Mouse (Mus musculus) spleen, adult 2 months (tissue): ENCODE data around the gene Gm10644. TPM values are rescaled to one million over a fixed set of nuclear protein-coding genes. Genes with fewer than 3 reads are reported as not detected.
A peak's percentile ranks its signal among the peaks of the same experiment; 100 is the strongest.

ENCODE experiments used
- DNase-seq, 2 experiments: peaks; one replicate each; pipeline versions ENCODE4 v3.0.0 to v3.0.0-alpha.2; 2012 to 2021; ENCODE audit warnings: low spot score in 2 of 2, low read depth in 1 of 2
- H3K27ac ChIP-seq: fragments of 200-500 bp; 2 replicates; pipeline ENCODE4 v1.5.1; 2012; ENCODE audit warnings: low read length, inconsistent platforms; ENCODE audit not compliant: insufficient read depth
- H3K27me3 ChIP-seq: fragments of 200-500 bp; 2 replicates; pipeline ENCODE4 v1.6.1; 2012; ENCODE audit warnings: mild to moderate bottlenecking, moderate library complexity, low read length, inconsistent platforms; ENCODE audit not compliant: control insufficient read depth, insufficient read depth
- H3K36me3 ChIP-seq: fragments of 200-500 bp; 2 replicates; pipeline ENCODE4 v1.6.1; 2012; ENCODE audit warnings: mild to moderate bottlenecking, low read length, inconsistent platforms; ENCODE audit not compliant: control insufficient read depth, insufficient read depth
- H3K4me1 ChIP-seq: fragments of 200-500 bp; 2 replicates; pipeline ENCODE4 v1.6.1; 2011; ENCODE audit warnings: inconsistent platforms; ENCODE audit not compliant: control insufficient read depth, insufficient read depth, insufficient read length
- H3K4me3 ChIP-seq: fragments of 200-500 bp; 2 replicates; pipeline ENCODE4 v1.5.1; 2011; ENCODE audit warnings: mild to moderate bottlenecking, inconsistent platforms; ENCODE audit not compliant: insufficient read depth, insufficient read length; ENCODE audit errors: extremely low read depth
- CTCF ChIP-seq: fragments of 200-500 bp; IDR thresholded peaks from 2 replicates; pipeline ENCODE4 v1.5.1; 2011; ENCODE audit warnings: mild to moderate bottlenecking, inconsistent platforms; ENCODE audit not compliant: insufficient read depth, insufficient read length, insufficient replicate concordance; ENCODE audit errors: extremely low read depth
- POLR2A ChIP-seq: fragments of 200-500 bp; IDR thresholded peaks from 2 replicates; pipeline ENCODE4 v1.6.1; 2011; ENCODE audit warnings: low read depth, low read length, inconsistent platforms
- WGBS: fragments of 180-500 bp; shearing (Covaris S2); methylation state at CpG from one replicate; pipeline ENCODE4 v1.1.7; 2018; 5-methylcytosine and 5-hydroxymethylcytosine counted together
- polyA plus RNA-seq: library from polyadenylated mRNA; depleted of rRNA; stranded (reverse); fragments of >200 nt; gene quantifications from 2 replicates; pipeline ENCODE4 v1.2.3, GENCODE M21; 2012; rRNA removed

Gm10644 gene
- polyA plus RNA-seq, 1 experiment = 1.3 TPM

- H3K27ac ChIP-seq = no peak overlapping the region
- TF ChIP-seq CTCF (no peak), POLR2A (no peak)
- no peak overlapping the region for H3K4me3 ChIP-seq
- H3K27me3 ChIP-seq = peaks cover 6% of the 10 kb centered on the region; the same call in 1 of the 2 replicates
- no peak for DNase-seq
- peaks cover 2% of the 10 kb centered on the region for H3K4me1 ChIP-seq
- no peaks in the 10 kb centered on the region for H3K36me3 ChIP-seq
- WGBS = 32% methylated on average over 10 of the region's 10 CpGs
Observed at GRCm38 (mm10) chr8:83898456-83898855, 56.5 kb downstream of the Gm10644 start.

- WGBS = 21% methylated on average over 26 of the region's 26 CpGs
- Histone ChIP-seq H3K36me3 (no peaks in the 10 kb centered on the region), H3K4me1 (peaks cover 2% of the 10 kb centered on the region), H3K4me3 (no peak overlapping the region), H3K27ac (no peak overlapping the region), H3K27me3 (peaks cover 6% of the 10 kb centered on the region; the same call in 1 of the 2 replicates)
- TF ChIP-seq CTCF (peak; percentile 66; the same call in 1 of the 2 replicates), POLR2A (no peak)
- DNase-seq = peak in 1 of 2 experiments; percentile 34
Observed at GRCm38 (mm10) chr8:83897211-83897610, 57.8 kb downstream of the Gm10644 start.

GRCm38 (mm10) chr8:83896461-83896860 lies 58.5 kb downstream of the Gm10644 start:
- H3K4me1 ChIP-seq = peaks cover 2% of the 10 kb centered on the region
- no peak overlapping the region for H3K4me3 ChIP-seq
- WGBS = 84% methylated on average over 7 of the region's 7 CpGs
- no peak for TF ChIP-seq CTCF
- TF ChIP-seq POLR2A = no peak
- DNase-seq = no peak
- no peaks in the 10 kb centered on the region for H3K36me3 ChIP-seq
- no peak overlapping the region for H3K27ac ChIP-seq
- H3K27me3 ChIP-seq = peaks cover 6% of the 10 kb centered on the region; the same call in 1 of the 2 replicates

- Histone ChIP-seq H3K36me3 (no peaks in the 10 kb centered on the region), H3K4me1 (peaks cover 2% of the 10 kb centered on the region), H3K27ac (no peak overlapping the region), H3K27me3 (peaks cover 6% of the 10 kb centered on the region; the same call in 1 of the 2 replicates), H3K4me3 (no peak overlapping the region)
- 14% methylated on average over 5 of the region's 5 CpGs for WGBS
- DNase-seq = peak; percentile 39 to 46
- TF ChIP-seq POLR2A (no peak), CTCF (peak; percentile 67; the same call in 1 of the 2 replicates)
Observed at GRCm38 (mm10) chr8:83895894-83896293, 59.1 kb downstream of the Gm10644 start.

GRCm38 (mm10) chr8:83893915-83894314 lies 61.1 kb downstream of the Gm10644 start:
- H3K27ac ChIP-seq = no peak overlapping the region
- no peaks in the 10 kb centered on the region for H3K36me3 ChIP-seq
- H3K4me3 ChIP-seq = no peak overlapping the region
- WGBS = 3% methylated on average over 5 of the region's 5 CpGs
- H3K4me1 ChIP-seq = peaks cover 2% of the 10 kb centered on the region; the same call in 1 of the 2 replicates
- no peaks in the 10 kb centered on the region for H3K27me3 ChIP-seq
- peak; percentile 91; the same call in 1 of the 2 replicates for TF ChIP-seq CTCF
- TF ChIP-seq POLR2A = no peak
- peak; percentile 52 to 79 for DNase-seq

- WGBS = 67% methylated on average over 4 of the region's 4 CpGs
- H3K27me3 ChIP-seq = no peaks in the 10 kb centered on the region
- H3K27ac ChIP-seq = no peak overlapping the region
- TF ChIP-seq CTCF (no peak), POLR2A (no peak)
- no peak for DNase-seq
- H3K36me3 ChIP-seq = no peaks in the 10 kb centered on the region
- no peak overlapping the region for H3K4me3 ChIP-seq
- H3K4me1 ChIP-seq = peaks cover 2% of the 10 kb centered on the region; the same call in 1 of the 2 replicates
Observed at GRCm38 (mm10) chr8:83892061-83892460, 62.9 kb downstream of the Gm10644 start.

- H3K4me1 ChIP-seq = no peaks in the 10 kb centered on the region
- WGBS = 85% methylated on average over 2 of the region's 2 CpGs
- no peak overlapping the region for H3K27ac ChIP-seq
Observed at GRCm38 (mm10) chr8:83888409-83888808, 66.6 kb downstream of the Gm10644 start.

More at GRCm38 (mm10) chr8:83888409-83888808, 66.6 kb downstream of the Gm10644 start:
- H3K27me3 ChIP-seq = no peaks in the 10 kb centered on the region
- no peak for TF ChIP-seq CTCF
- TF ChIP-seq POLR2A = no peak
- H3K36me3 ChIP-seq = no peaks in the 10 kb centered on the region
- H3K4me3 ChIP-seq = no peak overlapping the region
- DNase-seq = no peak

Other genes with a start within 250 kb of the Gm10644 start
- 52.9 TPM in 2 replicates for gene Ddx39, start 240.0 kb downstream of the Gm10644 start, polyA plus RNA-seq
- gene Adgre5, start 213.9 kb downstream of the Gm10644 start, polyA plus RNA-seq = 232 and 275 TPM in 2 replicates
- 28.9 and 41.2 TPM in 2 replicates for gene Adgrl1, start 55.1 kb downstream of the Gm10644 start, polyA plus RNA-seq
- gene Asf1b, start 302 bp upstream of the Gm10644 start, polyA plus RNA-seq = 33.2 and 38.4 TPM in 2 replicates
- gene Prkaca, start 17.8 kb upstream of the Gm10644 start, polyA plus RNA-seq = 26.7 and 31.5 TPM in 2 replicates
- gene Samd1, start 42.5 kb upstream of the Gm10644 start, polyA plus RNA-seq = 39.5 and 53.7 TPM in 2 replicates
- gene 1700067K01Rik, start 46.3 kb upstream of the Gm10644 start, polyA plus RNA-seq = 0.46 and 0.63 TPM in 2 replicates
- gene 2210011C24Rik, start 57.0 kb upstream of the Gm10644 start, polyA plus RNA-seq = 0.60 and 4.4 TPM in 2 replicates
- 0.22 and 0.23 TPM in 2 replicates for gene Palm3, start 66.3 kb upstream of the Gm10644 start, polyA plus RNA-seq
- gene Il27ra, start 87.4 kb upstream of the Gm10644 start, polyA plus RNA-seq = 69.5 and 70.0 TPM in 2 replicates
- 3.8 and 5.3 TPM in 2 replicates for gene Rln3, start 89.8 kb upstream of the Gm10644 start, polyA plus RNA-seq
- 0.35 and 0.43 TPM in 2 replicates for gene Gm10643, start 109.9 kb upstream of the Gm10644 start, polyA plus RNA-seq
- 45.6 and 58.3 TPM in 2 replicates for gene Rfx1, start 111.6 kb upstream of the Gm10644 start, polyA plus RNA-seq
- 64.1 and 87.6 TPM in 2 replicates for gene Dcaf15, start 149.6 kb upstream of the Gm10644 start, polyA plus RNA-seq
- gene Podnl1, start 170.8 kb upstream of the Gm10644 start, polyA plus RNA-seq = 11.1 and 12.9 TPM in 2 replicates
- gene Cc2d1a, start 192.7 kb upstream of the Gm10644 start, polyA plus RNA-seq = 21.0 and 26.6 TPM in 2 replicates
- gene 4930432K21Rik, start 192.8 kb upstream of the Gm10644 start, polyA plus RNA-seq = 1.4 TPM in 2 replicates
- gene Nanos3, start 230.0 kb upstream of the Gm10644 start, polyA plus RNA-seq = 1.2 TPM in 1 of 2 replicates, not detected in the other